Mouse (Mus musculus) bone marrow macrophage, adult 2 months (primary cell): ENCODE results near the gene 4930426L09Rik.

Source experiments
- CTCF ChIP-seq: IDR thresholded peaks from 2 replicates; pipeline ENCODE4 v1.5.1; 2012; ENCODE audit warnings: low read depth, mild to moderate bottlenecking, low read length, moderate library complexity
- POLR2A ChIP-seq: IDR thresholded peaks from 2 replicates; pipeline ENCODE4 v1.6.1; 2012; ENCODE audit warnings: mild to moderate bottlenecking, low read depth, low read length, borderline replicate concordance

GRCm38 (mm10) chr2:19049341-19049740 lies 51.2 kb downstream of the 4930426L09Rik start:
- no peak for TF ChIP-seq CTCF
- no peak for TF ChIP-seq POLR2A
